Mouse (Mus musculus) E14TG2a.4 (cell line): ENCODE data around the gene Akap2.

Source experiments
- CTCF ChIP-seq: conservative IDR thresholded peaks from 2 replicates; pipeline ENCODE4 v1.5.1; 2014; ENCODE audit warnings: low read length
- POU5F1 ChIP-seq: IDR thresholded peaks from 2 replicates; pipeline ENCODE4 v1.6.1; 2014; ENCODE audit warnings: low read length, borderline replicate concordance

GRCm38 (mm10) chr4:57829740-57830139, 112.3 kb downstream of the Akap2 start:
- TF ChIP-seq CTCF (no peak), POU5F1 (no peak)
